Mouse (Mus musculus) CD8-positive naive resting alpha-beta T cell, adult 2 months (primary cell): ENCODE results near the gene Rbm39.
"Not testable (repeated sequence)": the region's sequence is repeated elsewhere in the genome, so short reads cannot be mapped to it uniquely, and the experiment has no call there.

ENCODE experiments used
- DNase-seq, 2 experiments: peaks; one replicate each; pipeline ENCODE4 v3.0.0; 2022; ENCODE audit warnings: low read depth in 2 of 2, low spot score in 2 of 2

Gene Rbm39

DNA sequence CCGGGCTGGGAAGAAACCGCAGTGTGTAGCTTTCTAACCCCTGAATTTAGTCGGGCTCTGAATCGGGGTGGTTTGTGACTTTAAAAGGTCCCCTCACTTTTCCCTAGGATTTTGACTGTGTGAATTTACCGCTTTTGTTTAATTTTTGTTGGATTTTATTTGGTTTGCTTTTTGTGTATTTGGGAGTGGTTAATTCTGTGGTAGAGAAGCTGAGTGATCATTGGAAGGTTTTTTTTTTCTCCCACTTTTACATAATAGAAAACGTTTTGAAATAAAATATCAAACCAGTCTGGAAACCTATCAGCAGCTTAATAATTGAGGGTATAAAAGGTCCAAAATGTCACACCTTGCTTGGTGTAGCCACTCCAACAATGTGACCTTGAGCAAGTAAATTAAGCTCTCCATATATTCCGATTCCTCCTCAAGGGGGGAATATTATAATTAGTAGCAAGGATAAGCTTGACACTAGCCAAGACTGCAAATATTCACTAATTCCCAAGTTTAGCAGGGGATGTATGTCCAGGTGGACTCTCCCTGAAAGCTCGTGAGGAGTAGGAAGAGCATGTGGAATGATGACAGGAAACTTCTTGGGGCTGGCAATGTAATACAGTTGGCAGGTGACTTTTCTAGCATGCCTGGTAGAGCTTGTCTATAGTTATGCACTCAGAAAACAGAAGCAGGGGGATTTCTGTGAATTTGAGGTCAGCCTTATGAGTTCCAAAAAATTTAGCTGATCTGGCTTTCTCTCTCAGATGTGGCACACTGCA is 969 bp upstream of the Rbm39 start:
- no peak for DNase-seq

- no peak for DNase-seq
Measured at GRCm38 (mm10) chr2:156179796-156180093, 293 bp downstream of the Rbm39 start.

DNA sequence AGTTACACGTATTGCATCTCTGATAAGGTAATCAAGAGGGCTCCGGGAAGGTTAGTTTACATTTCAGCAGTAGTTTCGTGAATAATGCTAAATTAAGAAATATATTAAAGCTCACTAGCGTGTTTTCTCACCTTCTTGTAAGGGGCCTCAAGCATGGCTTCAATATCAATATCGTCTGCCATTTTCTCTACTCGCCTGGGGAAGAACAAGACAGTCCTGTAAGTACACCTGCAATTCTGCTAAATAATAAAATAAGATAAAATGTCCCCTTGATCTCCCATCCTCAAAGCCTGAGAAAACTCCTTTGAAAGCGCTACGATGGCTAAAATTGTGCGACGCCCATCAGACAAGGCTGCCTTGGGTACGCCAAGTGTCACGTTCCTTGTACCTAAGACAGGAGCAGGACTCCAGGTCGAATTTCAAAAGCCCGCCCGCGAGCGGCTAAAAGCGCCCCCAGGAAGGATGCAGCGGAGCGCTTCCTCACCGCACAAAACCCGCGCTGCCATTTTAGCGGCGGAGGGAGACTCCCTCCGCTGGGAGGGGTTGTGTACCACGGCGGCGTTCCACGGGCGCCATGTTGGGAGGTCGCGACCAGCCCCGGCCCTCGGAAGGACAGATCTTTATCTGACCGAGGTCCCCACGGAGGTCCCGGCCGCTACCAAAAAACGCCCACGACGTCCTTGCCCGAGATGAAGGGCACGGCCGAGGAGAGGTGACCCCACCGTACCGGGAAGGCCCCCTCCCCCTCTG is 817 bp downstream of the Rbm39 start:
- DNase-seq: peak; percentile 85 to 86

- DNase-seq: no peak
Measured at GRCm38 (mm10) chr2:156177651-156178050, 2.4 kb downstream of the Rbm39 start.

DNA sequence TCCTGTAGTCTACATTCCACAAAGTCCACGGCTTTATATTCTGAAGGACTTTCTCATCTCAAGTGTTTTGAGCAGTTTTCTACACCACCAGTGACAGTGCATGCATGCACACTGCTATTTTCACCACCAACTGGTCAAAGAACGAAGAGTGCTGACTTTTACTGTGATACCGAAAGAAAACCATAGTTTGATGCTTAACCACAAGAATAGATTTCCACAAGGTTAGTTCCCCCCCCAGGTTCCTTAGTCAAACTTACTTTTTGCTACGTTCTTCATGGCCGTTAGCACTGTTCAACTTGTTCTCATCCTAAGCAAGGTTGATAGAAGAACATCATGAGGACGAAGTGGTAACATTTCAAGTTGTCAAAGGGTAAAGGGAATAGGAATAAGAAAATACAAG is 3.0 kb downstream of the Rbm39 start:
- DNase-seq: no peak

DNA sequence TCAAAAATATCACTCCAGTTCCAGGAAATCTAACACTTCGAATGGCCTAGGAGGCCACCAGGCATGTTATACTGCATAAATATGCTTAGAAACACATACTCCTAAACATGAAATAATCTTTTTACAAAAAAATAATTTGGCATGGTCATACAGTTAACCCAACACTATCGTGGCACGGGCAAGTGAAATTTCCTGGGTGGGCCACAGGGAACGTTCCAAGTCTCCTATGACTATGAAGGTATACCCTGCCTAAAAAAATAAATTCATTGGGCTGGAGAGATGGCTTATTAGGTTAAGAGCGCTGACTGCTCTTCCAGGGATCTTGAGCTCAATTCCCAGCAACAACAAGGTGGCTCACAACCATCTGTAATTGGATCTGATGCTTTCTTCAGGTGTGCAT is 13.5 kb downstream of the Rbm39 start:
- DNase-seq: no peak

DNA sequence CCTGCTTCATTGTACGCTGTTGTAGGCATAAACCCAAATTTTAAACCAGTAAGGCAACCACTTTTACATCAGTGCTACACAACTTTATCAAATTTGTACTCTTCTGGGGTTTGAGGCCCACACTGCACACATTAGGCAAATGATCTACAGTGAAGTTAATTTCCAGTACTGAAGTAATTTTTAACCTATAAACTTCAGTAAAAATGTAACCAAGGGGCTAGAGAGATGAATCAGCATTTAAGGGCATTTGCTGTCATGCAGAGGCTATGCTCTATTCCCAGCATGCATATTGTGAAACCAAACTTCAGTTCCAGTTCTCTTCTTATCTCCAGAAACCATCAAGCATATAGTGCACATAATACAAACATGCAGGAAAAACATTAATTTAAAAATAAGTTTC is 14.6 kb downstream of the Rbm39 start:
- DNase-seq: no peak

DNA sequence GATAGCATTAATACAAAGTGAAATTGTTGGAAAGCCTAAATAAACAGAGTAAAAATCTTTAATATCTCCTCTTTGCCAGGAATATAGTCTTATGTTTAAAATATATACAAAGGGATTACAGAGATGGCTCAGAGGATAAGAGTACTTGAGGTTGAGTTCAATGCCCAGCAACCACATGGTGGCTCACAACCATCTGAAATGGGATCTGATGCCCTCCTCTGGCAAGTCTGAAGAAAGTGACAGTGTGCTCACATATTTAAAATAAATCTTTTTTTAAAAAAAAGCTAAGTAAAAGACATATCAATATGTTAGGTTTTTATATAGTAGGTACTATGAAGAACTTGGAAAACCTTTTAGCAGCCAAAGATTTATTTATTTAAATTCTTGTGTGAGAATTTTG is 28.5 kb downstream of the Rbm39 start:
- no peak for DNase-seq

- no peak for DNase-seq
Measured at GRCm38 (mm10) chr2:156147316-156147915, 32.6 kb downstream of the Rbm39 start.

DNA sequence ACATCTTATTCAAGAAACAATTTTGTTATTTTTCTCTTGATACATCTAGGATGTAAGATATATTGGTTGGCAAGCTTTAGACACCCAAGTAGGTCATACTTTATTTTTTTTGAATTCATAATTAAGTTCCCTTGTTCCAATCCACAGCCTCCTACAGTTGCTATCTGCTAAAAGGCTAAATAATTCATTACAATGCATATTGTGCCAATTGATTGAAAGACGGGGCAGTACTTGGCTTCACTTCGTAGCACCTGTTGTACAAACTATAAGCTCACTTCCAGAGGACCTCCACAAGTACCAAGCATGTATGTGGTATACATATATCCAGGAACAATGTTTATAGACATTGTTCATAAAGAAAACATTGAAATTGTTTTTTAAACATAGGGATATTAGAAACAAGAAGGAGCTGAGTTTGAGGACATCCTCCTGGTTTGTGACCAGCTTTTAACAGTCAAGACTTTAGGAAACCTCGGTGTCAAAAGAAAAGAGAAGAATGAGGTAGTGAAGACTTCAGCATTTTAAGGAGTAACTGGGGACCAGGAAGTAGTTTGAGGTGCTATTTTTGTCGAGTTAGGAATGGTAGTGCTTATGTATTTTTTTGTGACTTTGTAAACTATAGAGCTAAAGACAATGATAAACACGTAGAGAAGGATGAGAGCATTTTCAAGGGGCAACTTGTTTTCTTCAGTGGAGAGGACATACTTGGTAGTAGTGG is 33.6 kb downstream of the Rbm39 start:
- no peak for DNase-seq

DNA sequence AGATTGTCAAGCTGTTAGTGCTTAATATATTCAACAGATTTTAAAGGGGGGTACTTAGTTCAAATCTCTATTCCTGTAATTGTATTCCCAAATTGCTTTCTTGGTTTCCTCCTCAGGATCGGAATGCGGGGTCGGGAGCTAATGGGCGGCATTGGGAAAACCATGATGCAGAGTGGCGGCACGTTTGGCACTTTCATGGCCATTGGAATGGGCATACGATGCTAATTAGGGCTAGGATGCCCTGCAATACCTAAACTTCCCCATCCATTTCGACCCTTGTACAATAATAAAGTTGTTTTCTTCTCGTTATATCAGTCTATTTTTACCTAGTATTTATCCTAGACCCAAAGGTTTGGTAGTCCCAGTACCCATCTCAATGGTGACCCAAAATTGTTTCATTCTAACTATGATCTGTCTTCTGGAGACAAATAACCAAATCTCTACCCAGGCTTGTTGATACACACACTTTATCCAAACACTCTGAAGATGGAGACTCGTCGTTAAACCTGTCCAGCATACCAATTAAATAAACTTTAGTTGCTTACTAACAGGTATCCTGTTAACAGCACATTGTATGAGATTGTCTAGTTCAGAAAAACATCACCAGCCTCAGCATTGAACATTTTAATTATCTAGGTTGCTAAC is 34.4 kb downstream of the Rbm39 start:
- no peak for DNase-seq

DNA sequence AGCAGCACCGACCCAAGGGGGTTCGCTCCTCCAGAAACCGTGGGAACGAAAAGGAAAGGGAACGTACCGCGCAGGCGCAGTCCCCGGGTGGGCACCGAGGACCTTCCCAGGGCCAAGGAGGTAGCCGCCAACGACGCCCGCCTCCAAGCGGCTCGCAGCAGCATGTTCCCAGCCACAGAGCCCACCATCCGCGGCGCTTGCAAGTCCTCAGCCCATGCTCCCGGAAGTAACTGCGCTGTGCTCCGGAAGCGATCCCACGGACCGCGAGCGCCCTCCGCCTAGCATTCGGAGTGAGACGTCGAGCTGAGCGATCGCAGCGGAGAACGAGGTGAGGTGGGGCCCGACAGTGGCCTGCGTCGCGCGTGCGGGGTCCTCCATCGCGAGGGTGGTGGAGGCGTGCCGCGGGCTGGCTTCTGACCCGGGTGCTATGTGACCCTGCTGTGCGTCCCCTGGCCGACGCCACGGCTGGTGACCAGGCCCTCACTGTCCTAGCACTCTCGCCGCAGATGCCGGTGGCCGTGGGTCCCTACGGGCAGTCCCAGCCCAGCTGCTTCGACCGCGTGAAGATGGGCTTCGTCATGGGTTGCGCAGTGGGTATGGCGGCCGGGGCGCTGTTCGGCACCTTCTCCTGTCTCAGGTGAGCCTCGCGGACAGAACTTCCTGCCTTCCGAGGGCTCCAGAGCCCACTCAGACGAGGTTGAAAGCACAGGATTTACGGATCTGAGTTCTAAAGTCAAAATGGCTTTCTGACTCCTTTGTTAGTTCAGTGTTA is 35.9 kb downstream of the Rbm39 start, which contains the start of the genes Romo1 and Nfs1:
TSS of gene Romo1 (plus strand) at position 87 of the 772 bp plus-strand sequence.
TSS of gene Nfs1 (minus strand) at position 234 of the 772 bp plus-strand sequence.
- DNase-seq: peak; percentile 86 to 91

GRCm38 (mm10) chr2:156143367-156143766 is 36.7 kb downstream of the Rbm39 start:
- DNase-seq: no peak

- DNase-seq: no peak
Measured at GRCm38 (mm10) chr2:156142820-156143219, 37.2 kb downstream of the Rbm39 start.

GRCm38 (mm10) chr2:156135695-156136094 is 44.3 kb downstream of the Rbm39 start:
- DNase-seq: no peak

DNA sequence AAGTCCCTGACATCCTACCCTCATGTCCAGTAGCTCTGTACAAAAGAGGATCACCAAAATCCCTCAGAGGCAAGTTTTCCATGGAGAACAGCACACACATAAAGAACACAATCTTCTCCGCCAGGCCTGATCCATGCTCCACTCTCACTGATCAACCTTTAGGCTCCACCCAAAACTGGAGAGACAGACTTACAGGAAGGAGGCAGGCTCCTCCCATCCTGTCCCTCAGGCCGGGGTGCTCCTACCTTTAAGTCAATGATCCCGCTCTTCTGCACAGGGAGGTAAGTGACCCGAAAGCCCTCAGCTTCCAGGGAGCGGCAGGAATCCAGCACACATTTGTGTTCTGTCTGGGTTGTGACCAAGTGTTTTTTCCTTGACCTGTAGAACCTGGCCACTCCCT is 45.9 kb downstream of the Rbm39 start:
- DNase-seq: no peak

GRCm38 (mm10) chr2:156126992-156127391 is 53.0 kb downstream of the Rbm39 start, which contains the start of gene Gm28036:
Gene Gm28036, minus strand, starts transcription at chr2:156127092.
- DNase-seq: no peak

GRCm38 (mm10) chr2:156123731-156124130 is 56.3 kb downstream of the Rbm39 start:
- no peak for DNase-seq

GRCm38 (mm10) chr2:156119566-156119965 is 60.5 kb downstream of the Rbm39 start:
- DNase-seq: no peak

- DNase-seq: not testable (repeated sequence)
Measured at GRCm38 (mm10) chr2:156112080-156112423, 68.0 kb downstream of the Rbm39 start.
